Mouse (Mus musculus): ENCODE results near the gene Dvl3. TPM values are rescaled to one million over a fixed set of nuclear protein-coding genes. Genes with fewer than 3 reads are reported as not detected.
"Not testable (repeated sequence)": the region's sequence is repeated elsewhere in the genome, so short reads cannot be mapped to it uniquely, and the experiment has no call there.

Gene Dvl3
- total and polyA plus RNA-seq, 3 experiments = 1.9 to 16.9 (median 7.7) TPM

GRCm38 (mm10) chr16:20486048-20486447 lies 30.7 kb upstream of the Dvl3 start:
- DNase-seq (ENCODE audit: extremely low read depth) = no peak
- TF ChIP-seq HCFC1 (IDR thresholded peaks at IDR 0.05; ENCODE audit: low read depth, low read length) = no peak
- no peak for TF ChIP-seq MEF2A (IDR thresholded peaks at IDR 0.05; ENCODE audit: borderline replicate concordance, low read depth, low read length)
- H3K4me1 ChIP-seq (ENCODE audit: control insufficient read depth in 1 of 2, insufficient read depth in 2 of 2) = peaks cover 2 to 3% of the 10 kb centered on the region in 2 experiments; a peak in 1 of 4 replicates
- no peak overlapping the region for H3K9ac ChIP-seq (ENCODE audit: insufficient read depth, low read depth)
- in situ Hi-C loops (cut with MboI; ENCODE audit: low pct_ligation_motif_present, low pct_unique_long_range_greater_than_20kb, low sequenced_read_pairs) (loop anchor here (25.0 kb wide), 1 partner anchor 274 kb away; no protein-coding TSS in a partner anchor), dilution Hi-C loops (cut with MboI; ENCODE audit: extremely low pct_ligation_motif_present, extremely low pct_unique_long_range_greater_than_20kb, low sequenced_read_pairs) (no loop called here)
- H3K27me3 ChIP-seq (replicated peaks) = no peaks in the 10 kb centered on the region
- H3K4me2 ChIP-seq (ENCODE audit: insufficient read depth, low read depth, poor library complexity, severe bottlenecking) = no peak overlapping the region
- no peak overlapping the region for H3K4me3 ChIP-seq (replicated peaks in 1 of 3; ENCODE audit: low read depth in 2 of 3, low read length in 2 of 3, poor library complexity in 1 of 3)
- H3K79me2 ChIP-seq (replicated peaks; ENCODE audit: control insufficient read depth, extremely low read depth, insufficient read depth, poor library complexity, severe bottlenecking) = no peaks in the 10 kb centered on the region
- no peak overlapping the region for H3K27ac ChIP-seq (ENCODE audit: insufficient read depth, low read depth)
- no peaks in the 10 kb centered on the region for H3K36me3 ChIP-seq (replicated peaks in 1 of 2; ENCODE audit: control insufficient read depth in 1 of 2, insufficient read depth in 1 of 2, low read length in 1 of 2)
- H3K9me3 ChIP-seq (replicated peaks; ENCODE audit: low read length) = no peaks in the 10 kb centered on the region

- Histone ChIP-seq H3K79me2 (replicated peaks; ENCODE audit: control insufficient read depth, extremely low read depth, insufficient read depth, poor library complexity, severe bottlenecking) (no peaks in the 10 kb centered on the region), H3K4me3 (replicated peaks in 1 of 3; ENCODE audit: low read depth in 2 of 3, low read length in 2 of 3, poor library complexity in 1 of 3) (no peak overlapping the region), H3K36me3 (replicated peaks in 1 of 2; ENCODE audit: control insufficient read depth in 1 of 2, insufficient read depth in 1 of 2, low read length in 1 of 2) (no peaks in the 10 kb centered on the region), H3K27ac (ENCODE audit: insufficient read depth, low read depth) (no peak overlapping the region), H3K4me2 (ENCODE audit: insufficient read depth, low read depth, poor library complexity, severe bottlenecking) (no peak overlapping the region), H3K4me1 (ENCODE audit: control insufficient read depth in 1 of 2, insufficient read depth in 2 of 2) (peaks cover 2 to 3% of the 10 kb centered on the region in 2 experiments; a peak in 1 of 4 replicates), H3K9ac (ENCODE audit: insufficient read depth, low read depth) (no peak overlapping the region), H3K9me3 (replicated peaks; ENCODE audit: low read length) (no peaks in the 10 kb centered on the region), H3K27me3 (replicated peaks) (no peaks in the 10 kb centered on the region)
- in situ Hi-C loops (cut with MboI; ENCODE audit: low pct_ligation_motif_present, low pct_unique_long_range_greater_than_20kb, low sequenced_read_pairs) = loop anchor here (25.0 kb wide), 1 partner anchor 276 kb away; no protein-coding TSS in a partner anchor
- TF ChIP-seq ZC3H11A (IDR thresholded peaks at IDR 0.05; ENCODE audit: low read depth, low read length) = no peak
- no peak for TF ChIP-seq ETS1 (conservative IDR thresholded peaks at IDR 0.05; ENCODE audit: low read depth, low read length)
- no peak for TF ChIP-seq POLR2AphosphoS2 (IDR thresholded peaks at IDR 0.05; ENCODE audit: low read depth, low read length)
- no peak for TF ChIP-seq KAT2A (IDR thresholded peaks at IDR 0.05; ENCODE audit: insufficient replicate concordance, low read length)
- no peak for TF ChIP-seq CHD1 (IDR thresholded peaks at IDR 0.05; ENCODE audit: low read depth, low read length)
- no peak for TF ChIP-seq IRF4 (IDR thresholded peaks at IDR 0.05; ENCODE audit: low read depth, low read length)
- no peak for TF ChIP-seq NRF1 (IDR thresholded peaks at IDR 0.05; ENCODE audit: low read depth, low read length)
- TF ChIP-seq POLR2A (IDR thresholded peaks at IDR 0.05; ENCODE audit: low read depth, low read length) = no peak
- TF ChIP-seq MAFK (IDR thresholded peaks at IDR 0.05; ENCODE audit: insufficient replicate concordance, low read length) = no peak
- no peak for TF ChIP-seq MEF2A (IDR thresholded peaks at IDR 0.05; ENCODE audit: borderline replicate concordance, low read depth, low read length)
- TF ChIP-seq HCFC1 (IDR thresholded peaks at IDR 0.05; ENCODE audit: low read depth, low read length) = no peak
- no peak for TF ChIP-seq ZMIZ1 (IDR thresholded peaks at IDR 0.05; ENCODE audit: low read depth, low read length)
- no peak for TF ChIP-seq RAD21 (IDR thresholded peaks at IDR 0.05; ENCODE audit: low read depth, low read length)
- TF ChIP-seq ZKSCAN1 (IDR thresholded peaks at IDR 0.05; ENCODE audit: borderline replicate concordance, low read depth, low read length) = no peak
- dilution Hi-C loops (cut with MboI; ENCODE audit: extremely low pct_ligation_motif_present, extremely low pct_unique_long_range_greater_than_20kb, low sequenced_read_pairs) = no loop called here
- DNase-seq (ENCODE audit: extremely low read depth) = no peak
Measured at GRCm38 (mm10) chr16:20488151-20488550, 28.6 kb upstream of the Dvl3 start.

- H3K4me1 ChIP-seq (ENCODE audit: control insufficient read depth in 1 of 2, insufficient read depth in 2 of 2); H3K9ac ChIP-seq (ENCODE audit: insufficient read depth, low read depth); H3K27me3 ChIP-seq (replicated peaks); H3K4me3 ChIP-seq (replicated peaks in 1 of 3; ENCODE audit: low read depth in 2 of 3, low read length in 2 of 3, poor library complexity in 1 of 3); H3K79me2 ChIP-seq (replicated peaks; ENCODE audit: control insufficient read depth, extremely low read depth, insufficient read depth, poor library complexity, severe bottlenecking); DNase-seq (ENCODE audit: extremely low read depth); H3K9me3 ChIP-seq (replicated peaks; ENCODE audit: low read length); H3K4me2 ChIP-seq (ENCODE audit: insufficient read depth, low read depth, poor library complexity, severe bottlenecking); H3K36me3 ChIP-seq (replicated peaks in 1 of 2; ENCODE audit: control insufficient read depth in 1 of 2, insufficient read depth in 1 of 2, low read length in 1 of 2); H3K27ac ChIP-seq (ENCODE audit: insufficient read depth, low read depth); dilution Hi-C loops (cut with MboI; ENCODE audit: extremely low pct_ligation_motif_present, extremely low pct_unique_long_range_greater_than_20kb, low sequenced_read_pairs): not testable (repeated sequence)
- in situ Hi-C loops (cut with MboI; ENCODE audit: low pct_ligation_motif_present, low pct_unique_long_range_greater_than_20kb, low sequenced_read_pairs) = loop anchor here (25.0 kb wide), 1 partner anchor 276 kb away; no protein-coding TSS in a partner anchor
Measured at GRCm38 (mm10) chr16:20488751-20489150, 28.0 kb upstream of the Dvl3 start.

Measured in CH12.LX (cell line).